Mouse (Mus musculus) limb, embryonic 14.5 days (tissue): ENCODE results near the gene Cdca4. TPM values are rescaled to one million over a fixed set of nuclear protein-coding genes. Genes with fewer than 3 reads are reported as not detected.

Experiments
- ATAC-seq: fragments of 200-750 bp; cut with Nextera tagmentation; 2 replicates; pipeline ENCODE4 v1.8.0; 2017; ENCODE audit warnings: low read depth, moderate number of reproducible peaks, moderate TSS enrichment; ENCODE audit not compliant: low FRiP score
- DNase-seq: peaks from one replicate; pipeline ENCODE4 v3.0.0-alpha.2; 2015; ENCODE audit warnings: low spot score
- H3K27ac ChIP-seq: fragments of 300-500 bp; sonication (generic); replicated peaks from 2 replicates; pipeline ENCODE4 v1.5.1; 2014; ENCODE audit warnings: low read depth, mild to moderate bottlenecking, low read length, moderate library complexity, mixed read lengths
- H3K27me3 ChIP-seq: fragments of 300-500 bp; sonication (generic); 2 replicates; pipeline ENCODE4 v1.6.1; 2014; ENCODE audit warnings: low read length, mixed read lengths; ENCODE audit not compliant: control insufficient read depth, insufficient read depth
- H3K36me3 ChIP-seq: fragments of 300-500 bp; sonication (generic); 2 replicates; pipeline ENCODE4 v1.6.1; 2014; ENCODE audit warnings: mild to moderate bottlenecking, low read length, moderate library complexity, mixed read lengths; ENCODE audit not compliant: control insufficient read depth, insufficient read depth
- H3K4me1 ChIP-seq: fragments of 300-500 bp; sonication (generic); 2 replicates; pipeline ENCODE4 v1.6.1; 2014; ENCODE audit warnings: antibody characterized with exemption, low read length, mixed read lengths; ENCODE audit not compliant: control insufficient read depth, insufficient read depth
- H3K4me2 ChIP-seq: fragments of 300-500 bp; sonication (generic); replicated peaks from 2 replicates; pipeline ENCODE4 v1.6.1; 2014; ENCODE audit warnings: low read depth, mild to moderate bottlenecking, low read length, moderate library complexity; ENCODE audit not compliant: severe bottlenecking
- H3K4me3 ChIP-seq: fragments of 300-500 bp; sonication (generic); replicated peaks from 2 replicates; pipeline ENCODE4 v1.5.1; 2014; ENCODE audit warnings: low read length
- H3K9ac ChIP-seq: fragments of 300-500 bp; sonication (generic); 2 replicates; pipeline ENCODE4 v1.6.1; 2014; ENCODE audit warnings: mild to moderate bottlenecking, low read depth, low read length, moderate library complexity; ENCODE audit not compliant: severe bottlenecking
- H3K9me3 ChIP-seq: fragments of 300-500 bp; sonication (generic); 2 replicates; pipeline ENCODE4 v1.6.1; 2016; ENCODE audit warnings: low read length; ENCODE audit not compliant: control insufficient read depth
- POLR2A ChIP-seq: fragments of 200-500 bp; IDR thresholded peaks from 2 replicates; pipeline ENCODE4 v1.8.0; 2012; ENCODE audit warnings: inconsistent platforms, mild to moderate bottlenecking, moderate library complexity, borderline replicate concordance; ENCODE audit not compliant: insufficient read depth, insufficient read length; ENCODE audit errors: extremely low read depth
- WGBS: fragments of 180-500 bp; shearing (Covaris S2); extraction: QIAGEN DNeasy Blood & Tissue Kit; methylation state at CpG from one replicate; pipeline ENCODE4 v1.1.7; 2014; 5-methylcytosine and 5-hydroxymethylcytosine counted together
- polyA plus RNA-seq, 2 experiments: library from polyadenylated mRNA; depleted of rRNA in 1 of 2; stranded (reverse) in 1 of 2; unstranded in 1 of 2; fragments of >200 nt; fragmentation: Nextera tagmentation in 1 of 2; extraction: Ambion mirVana in 1 of 2; gene quantifications; 2 replicates each; pipeline versions ENCODE4 v1.2.1 to v1.2.3; 2012 to 2014

The Cdca4 gene
- polyA plus RNA-seq, 2 experiments = 81.0 to 113 TPM

- H3K27me3 ChIP-seq = no peaks in the 10 kb centered on the region
- H3K4me2 ChIP-seq = no peak overlapping the region
- H3K4me1 ChIP-seq = no peaks in the 10 kb centered on the region; the same call in 1 of the 2 replicates
- TF ChIP-seq POLR2A = no peak
- DNase-seq (no peak), ATAC-seq (no peak)
- H3K9ac ChIP-seq = no peak overlapping the region
- WGBS = 71% methylated on average over 14 of the region's 14 CpGs
- no peak overlapping the region for H3K27ac ChIP-seq
- peaks cover 41% of the 10 kb centered on the region for H3K36me3 ChIP-seq
- H3K4me3 ChIP-seq = no peak overlapping the region
- H3K9me3 ChIP-seq = no peaks in the 10 kb centered on the region
These were observed 14.3 kb downstream of the Cdca4 start for GRCm38 (mm10) chr12:112814682-112815470.

GRCm38 (mm10) chr12:112813370-112813769 lies 15.9 kb downstream of the Cdca4 start:
- Histone ChIP-seq H3K27ac (no peak overlapping the region), H3K27me3 (no peaks in the 10 kb centered on the region), H3K9ac (no peak overlapping the region), H3K4me1 (peaks cover 9% of the 10 kb centered on the region), H3K4me3 (no peak overlapping the region), H3K36me3 (peaks cover 26% of the 10 kb centered on the region), H3K4me2 (no peak overlapping the region), H3K9me3 (no peaks in the 10 kb centered on the region)
- no peak for TF ChIP-seq POLR2A
- DNase-seq (no peak), ATAC-seq (no peak)
- WGBS = 93% methylated on average over 7 of the region's 7 CpGs

GRCm38 (mm10) chr12:112810092-112810885 lies 18.9 kb downstream of the Cdca4 start:
- peaks cover 6% of the 10 kb centered on the region; the same call in 1 of the 2 replicates for H3K36me3 ChIP-seq
- WGBS = 65% methylated on average over 19 of the region's 19 CpGs
- no peak overlapping the region for H3K4me3 ChIP-seq
- ATAC-seq (no peak), DNase-seq (no peak)
- no peak for TF ChIP-seq POLR2A
- peak overlapping the region; percentile 54; the same call in 1 of the 2 replicates for H3K9ac ChIP-seq
- no peak overlapping the region for H3K27ac ChIP-seq
- no peaks in the 10 kb centered on the region for H3K27me3 ChIP-seq
- peaks cover 11% of the 10 kb centered on the region for H3K4me1 ChIP-seq
- H3K4me2 ChIP-seq = 0 out of 2 replicates have a peak overlapping the region, but pooled peaks have one; percentile 98
- no peaks in the 10 kb centered on the region for H3K9me3 ChIP-seq

- Histone ChIP-seq H3K4me1 (peaks cover 11% of the 10 kb centered on the region), H3K27ac (no peak overlapping the region), H3K27me3 (no peaks in the 10 kb centered on the region), H3K4me2 (peak overlapping the region; percentile 98), H3K9ac (peak overlapping the region; percentile 54), H3K4me3 (peak overlapping the region; percentile 67), H3K36me3 (no peaks in the 10 kb centered on the region), H3K9me3 (no peaks in the 10 kb centered on the region)
- ATAC-seq (no peak), DNase-seq (no peak)
- WGBS = 19% methylated on average over 8 of the region's 8 CpGs
- no peak for TF ChIP-seq POLR2A
These were observed 19.6 kb downstream of the Cdca4 start for GRCm38 (mm10) chr12:112809641-112810040.

GRCm38 (mm10) chr12:112808587-112809364 lies 20.4 kb downstream of the Cdca4 start, which contains the start of gene Clba1:
Clba1 (plus strand) TSS chr12:112808937.
- H3K27ac ChIP-seq = no peak within 1 kb of the TSS
- no peaks in the 10 kb centered on the region for H3K9me3 ChIP-seq
- peak within 1 kb of the TSS; percentile 67 for H3K4me3 ChIP-seq
- no peaks in the 10 kb centered on the region for H3K36me3 ChIP-seq
- H3K9ac ChIP-seq = peak within 1 kb of the TSS; percentile 54
- DNase-seq = peak; percentile 96
- TF ChIP-seq POLR2A = no peak
- H3K4me1 ChIP-seq = peaks cover 11% of the 10 kb centered on the region
- peak within 1 kb of the TSS; percentile 98 for H3K4me2 ChIP-seq
- no peaks in the 10 kb centered on the region for H3K27me3 ChIP-seq
- ATAC-seq = peak; percentile 92
- WGBS = 1% methylated on average over 38 of the region's 64 CpGs
